Mouse (Mus musculus) heart, postnatal 0 days (tissue): ENCODE data around the gene Ksr2.

ENCODE experiments used
- CTCF ChIP-seq: IDR thresholded peaks from 2 replicates; pipeline ENCODE4 v1.5.1; 2016; ENCODE audit warnings: antibody characterized with exemption, control low read depth, low read depth
- EP300 ChIP-seq: IDR thresholded peaks from 2 replicates; pipeline ENCODE4 v1.6.1; 2016; ENCODE audit warnings: antibody characterized with exemption, low read depth

GRCm38 (mm10) chr5:117689840-117690239, 276.0 kb downstream of the Ksr2 start:
- TF ChIP-seq EP300 (no peak), CTCF (no peak)
